Mouse (Mus musculus) fibroblast of lung, adult 2 months (primary cell): Measurements from ENCODE around the gene Polr2b.

Source experiments
- DNase-seq: peaks from one replicate; pipeline ENCODE4 v3.0.0-alpha.2; 2011; ENCODE audit warnings: low read depth

The Polr2b gene

GRCm38 (mm10) chr5:77363650-77364049 lies 53.7 kb downstream of the Polr2b start:
- no peak for DNase-seq

GRCm38 (mm10) chr5:77364443-77365038 lies 54.6 kb downstream of the Polr2b start:
- DNase-seq = no peak

- no peak for DNase-seq
Measured at GRCm38 (mm10) chr5:77366313-77366712, 56.4 kb downstream of the Polr2b start.

GRCm38 (mm10) chr5:77367145-77367544 lies 57.2 kb downstream of the Polr2b start:
- DNase-seq = no peak

- peak; percentile 96 for DNase-seq
Measured at GRCm38 (mm10) chr5:77367682-77368081, 57.7 kb downstream of the Polr2b start.

- DNase-seq = no peak
Measured at GRCm38 (mm10) chr5:77368194-77368593, 58.2 kb downstream of the Polr2b start.

- DNase-seq = no peak
Measured at GRCm38 (mm10) chr5:77369394-77369793, 59.4 kb downstream of the Polr2b start.

- DNase-seq = no peak
Measured at GRCm38 (mm10) chr5:77370378-77370892, 60.5 kb downstream of the Polr2b start.

- no peak for DNase-seq
Measured at GRCm38 (mm10) chr5:77372242-77372641, 62.3 kb downstream of the Polr2b start.

GRCm38 (mm10) chr5:77372778-77373177 lies 62.8 kb downstream of the Polr2b start:
- no peak for DNase-seq

- no peak for DNase-seq
Measured at GRCm38 (mm10) chr5:77374945-77375344, 65.0 kb downstream of the Polr2b start.

GRCm38 (mm10) chr5:77375546-77375945 lies 65.6 kb downstream of the Polr2b start:
- DNase-seq = no peak

GRCm38 (mm10) chr5:77378027-77378426 lies 68.1 kb downstream of the Polr2b start:
- DNase-seq = no peak

GRCm38 (mm10) chr5:77379434-77380135 lies 69.6 kb downstream of the Polr2b start:
- DNase-seq = no peak

GRCm38 (mm10) chr5:77380321-77380901 lies 70.5 kb downstream of the Polr2b start:
- no peak for DNase-seq

GRCm38 (mm10) chr5:77381283-77381682 lies 71.3 kb downstream of the Polr2b start:
- no peak for DNase-seq

- no peak for DNase-seq
Measured at GRCm38 (mm10) chr5:77381686-77382085, 71.7 kb downstream of the Polr2b start.

GRCm38 (mm10) chr5:77383799-77384554 lies 74.0 kb downstream of the Polr2b start:
- DNase-seq = no peak

GRCm38 (mm10) chr5:77384724-77385123 lies 74.8 kb downstream of the Polr2b start:
- DNase-seq = no peak

- no peak for DNase-seq
Measured at GRCm38 (mm10) chr5:77385221-77385620, 75.3 kb downstream of the Polr2b start.

GRCm38 (mm10) chr5:77385900-77386595 lies 76.1 kb downstream of the Polr2b start:
- DNase-seq = no peak
